1 mouse cellular context compared by ENCODE assay signal in the genomic region with DNA sequence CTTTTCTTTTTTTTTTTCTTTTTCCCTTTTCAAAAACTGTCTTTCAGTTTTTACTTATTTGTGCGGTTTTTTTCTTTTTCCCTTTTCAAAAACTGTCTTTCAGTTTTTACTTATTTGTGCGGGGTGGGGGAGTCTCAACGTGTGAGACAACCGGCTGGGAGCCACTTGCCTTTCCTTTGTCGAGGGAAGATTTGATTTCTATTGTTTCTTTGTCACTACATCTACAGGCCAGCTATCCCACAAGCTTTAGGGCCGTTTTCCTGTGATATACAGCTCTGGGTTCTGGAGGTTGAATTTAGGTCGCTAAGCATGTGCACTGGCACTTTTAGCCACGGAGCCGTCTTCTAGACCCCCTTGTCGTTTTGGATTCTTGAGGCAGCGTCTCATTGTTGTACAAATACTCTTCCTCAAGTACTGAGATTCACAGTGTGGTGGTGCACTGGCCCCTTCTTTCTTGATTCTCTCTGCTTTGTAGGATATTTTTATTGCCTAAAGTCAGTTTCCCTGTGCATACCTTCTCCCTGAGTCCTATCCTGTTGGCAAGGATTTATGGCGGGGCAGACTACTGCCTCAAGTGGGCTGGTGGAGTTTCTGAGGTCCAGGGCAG.
TF ChIP-seq lines count a peak whose summit lies in the region.

No protein-coding gene starts in this region.

TF ChIP-seq in ES-E14, 5 proteins besides CTCF, POLR2A, EP300 and RAD21:
- TF ChIP-seq ZNF384 (IDR thresholded peaks at IDR 0.05; ENCODE audit: low read depth, low read length) (peak; percentile 7; the same call in 1 of the 2 replicates), CHD2 (IDR thresholded peaks at IDR 0.05; ENCODE audit: low read depth, low read length) (no peak), ZC3H11A (IDR thresholded peaks at IDR 0.05; ENCODE audit: borderline replicate concordance, low read depth, low read length) (no peak), MAFK (IDR thresholded peaks at IDR 0.05; ENCODE audit: insufficient read depth, low read depth, low read length) (no peak), HCFC1 (IDR thresholded peaks at IDR 0.05; ENCODE audit: borderline replicate concordance, insufficient read depth, low read length) (no peak)
